Mouse (Mus musculus): ENCODE measurements at regions not wholly inside any gene's neighbourhood (a gene's known extent, or its start where the extent isn't known, plus 50 kb on each side); places are given as distances from the start of the nearest gene placed in this dataset.

DNA sequence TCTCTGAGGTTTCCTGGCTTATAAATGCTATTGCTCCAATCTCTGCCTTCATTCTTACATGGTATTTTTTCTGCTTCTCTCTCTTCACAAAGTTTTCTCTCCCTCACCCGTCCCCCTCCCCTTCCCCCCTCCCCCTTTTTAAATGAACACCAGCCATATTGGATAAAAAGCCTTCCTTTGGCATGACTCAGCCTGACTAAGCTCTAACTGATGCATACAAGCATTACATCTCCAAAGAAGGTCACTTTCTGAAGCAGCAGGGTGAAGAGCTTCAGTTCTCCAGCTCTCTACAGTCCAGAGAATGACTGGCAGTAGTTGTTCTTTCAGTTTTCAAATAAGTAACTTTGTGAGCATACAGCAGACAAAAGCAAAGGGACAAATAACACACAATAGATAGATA is 244.4 kb downstream of the Ttc32 start:
- H3K4me1 ChIP-seq (replicated peaks; ENCODE audit: control insufficient read depth, insufficient read depth, low read length) = no peaks in the 10 kb centered on the region
- no peaks in the 10 kb centered on the region for H3K36me3 ChIP-seq (ENCODE audit: control insufficient read depth, insufficient read depth)
- H3K4me3 ChIP-seq (replicated peaks; ENCODE audit: low read length) = no peak overlapping the region
- H3K27ac ChIP-seq (ENCODE audit: low read length) = no peak overlapping the region
- no peaks in the 10 kb centered on the region for H3K9me3 ChIP-seq (ENCODE audit: control insufficient read depth, low read length)
- WGBS = 63% methylated on average over 1 of the region's 1 CpGs
- no peak for ATAC-seq
- no peak overlapping the region for H3K4me2 ChIP-seq (ENCODE audit: low read length)
- H3K27me3 ChIP-seq (replicated peaks; ENCODE audit: control insufficient read depth, insufficient read depth, low read length) = no peaks in the 10 kb centered on the region
- H3K9ac ChIP-seq (replicated peaks; ENCODE audit: low read depth, low read length) = no peak overlapping the region

DNA sequence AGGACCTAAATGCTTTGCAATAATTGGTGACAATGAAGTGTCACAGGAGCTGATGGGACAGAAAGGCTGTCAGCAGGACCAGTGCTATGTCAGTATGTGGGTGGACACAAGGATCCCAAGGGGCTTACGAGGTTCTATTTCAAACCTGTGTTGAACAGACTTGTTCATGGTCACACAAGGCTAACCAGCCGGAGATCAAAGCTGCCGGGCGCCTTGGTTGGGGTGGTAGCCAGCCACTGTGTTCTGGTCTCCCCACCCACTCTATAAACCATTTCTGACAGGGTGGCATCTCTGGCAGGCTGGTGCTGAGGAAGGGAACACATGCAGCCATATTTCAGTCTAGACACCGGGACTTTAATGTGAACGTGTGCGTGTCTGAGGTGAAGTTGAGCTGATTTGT is 245.9 kb downstream of the Ttc32 start:
- H3K4me3 ChIP-seq (replicated peaks; ENCODE audit: low read length) = no peak overlapping the region
- no peak for ATAC-seq
- no peak overlapping the region for H3K27ac ChIP-seq (ENCODE audit: low read length)
- no peak overlapping the region for H3K9ac ChIP-seq (replicated peaks; ENCODE audit: low read depth, low read length)
- no peaks in the 10 kb centered on the region for H3K4me1 ChIP-seq (replicated peaks; ENCODE audit: control insufficient read depth, insufficient read depth, low read length)
- no peaks in the 10 kb centered on the region for H3K9me3 ChIP-seq (ENCODE audit: control insufficient read depth, low read length)
- no peak overlapping the region for H3K4me2 ChIP-seq (ENCODE audit: low read length)
- no peaks in the 10 kb centered on the region for H3K27me3 ChIP-seq (replicated peaks; ENCODE audit: control insufficient read depth, insufficient read depth, low read length)
- no peaks in the 10 kb centered on the region for H3K36me3 ChIP-seq (ENCODE audit: control insufficient read depth, insufficient read depth)
- WGBS = 91% methylated on average over 7 of the region's 7 CpGs

DNA sequence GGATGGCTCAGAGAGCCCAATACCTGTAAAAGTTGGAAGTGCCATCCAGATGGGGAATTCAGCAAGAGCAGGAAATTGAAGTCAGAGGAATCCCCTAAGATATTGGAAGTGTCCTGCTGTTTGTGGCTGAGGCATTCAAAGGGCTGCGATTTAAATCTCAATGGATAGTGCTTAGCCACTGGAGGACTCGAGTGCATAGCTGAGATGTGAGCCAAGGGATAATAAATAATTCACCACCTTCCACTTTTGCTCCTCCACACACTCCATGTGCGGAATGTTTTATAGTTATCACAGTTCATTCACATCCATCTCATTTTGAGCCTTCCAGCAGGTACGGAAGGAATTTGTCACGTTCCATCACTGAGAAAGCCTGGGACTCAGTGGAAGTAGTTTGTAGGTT is 248.9 kb downstream of the Ttc32 start:
- no peak overlapping the region for H3K4me2 ChIP-seq (ENCODE audit: low read length)
- no peaks in the 10 kb centered on the region for H3K36me3 ChIP-seq (ENCODE audit: control insufficient read depth, insufficient read depth)
- H3K4me1 ChIP-seq (replicated peaks; ENCODE audit: control insufficient read depth, insufficient read depth, low read length) = no peaks in the 10 kb centered on the region
- no peak for ATAC-seq
- H3K9ac ChIP-seq (replicated peaks; ENCODE audit: low read depth, low read length) = no peak overlapping the region
- no peak overlapping the region for H3K27ac ChIP-seq (ENCODE audit: low read length)
- 22% methylated on average over 5 of the region's 5 CpGs for WGBS
- no peaks in the 10 kb centered on the region for H3K27me3 ChIP-seq (replicated peaks; ENCODE audit: control insufficient read depth, insufficient read depth, low read length)
- no peak overlapping the region for H3K4me3 ChIP-seq (replicated peaks; ENCODE audit: low read length)
- H3K9me3 ChIP-seq (ENCODE audit: control insufficient read depth, low read length) = no peaks in the 10 kb centered on the region

DNA sequence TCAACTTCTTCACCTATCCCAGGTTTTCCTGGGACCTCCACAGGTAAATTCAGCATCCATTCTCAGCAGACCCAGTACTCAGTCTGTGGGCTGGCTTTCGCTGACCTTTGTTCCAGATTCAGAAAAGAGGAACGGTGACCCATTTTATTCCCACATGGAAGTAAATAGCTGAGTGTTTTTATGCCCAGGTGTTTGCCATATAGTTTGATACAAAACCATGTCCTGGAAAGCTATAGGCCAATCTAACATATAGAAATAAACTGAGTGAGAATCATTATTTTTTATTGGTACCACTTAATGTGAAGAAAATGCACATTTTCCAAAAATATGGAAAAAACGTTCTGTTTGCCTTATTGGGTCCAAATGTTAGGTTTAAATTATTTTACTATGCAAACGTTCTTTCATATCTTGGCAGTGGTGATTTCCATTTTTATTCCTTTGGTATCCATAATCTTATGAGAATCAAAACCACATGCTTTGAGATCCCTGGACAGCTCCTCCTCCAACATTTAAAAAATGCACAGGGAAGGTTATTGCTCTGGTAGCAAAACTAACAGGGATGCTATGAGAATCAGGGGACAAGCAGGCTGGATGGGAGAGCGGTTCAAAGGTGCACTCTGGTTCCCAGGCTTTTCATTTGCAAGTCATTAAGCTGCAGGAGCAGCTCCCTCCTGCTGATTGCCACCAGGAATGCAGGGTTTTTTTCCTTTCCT is 250.3 kb downstream of the Ttc32 start:
- WGBS = 46% methylated on average over 5 of the region's 5 CpGs
- H3K4me1 ChIP-seq (replicated peaks; ENCODE audit: control insufficient read depth, insufficient read depth, low read length) = no peaks in the 10 kb centered on the region
- H3K27me3 ChIP-seq (replicated peaks; ENCODE audit: control insufficient read depth, insufficient read depth, low read length) = no peaks in the 10 kb centered on the region
- no peak for ATAC-seq
- H3K4me2 ChIP-seq (ENCODE audit: low read length) = no peak overlapping the region
- H3K36me3 ChIP-seq (ENCODE audit: control insufficient read depth, insufficient read depth) = no peaks in the 10 kb centered on the region
- H3K9ac ChIP-seq (replicated peaks; ENCODE audit: low read depth, low read length) = no peak overlapping the region
- no peak overlapping the region for H3K27ac ChIP-seq (ENCODE audit: low read length)
- no peaks in the 10 kb centered on the region for H3K9me3 ChIP-seq (ENCODE audit: control insufficient read depth, low read length)
- H3K4me3 ChIP-seq (replicated peaks; ENCODE audit: low read length) = no peak overlapping the region

DNA sequence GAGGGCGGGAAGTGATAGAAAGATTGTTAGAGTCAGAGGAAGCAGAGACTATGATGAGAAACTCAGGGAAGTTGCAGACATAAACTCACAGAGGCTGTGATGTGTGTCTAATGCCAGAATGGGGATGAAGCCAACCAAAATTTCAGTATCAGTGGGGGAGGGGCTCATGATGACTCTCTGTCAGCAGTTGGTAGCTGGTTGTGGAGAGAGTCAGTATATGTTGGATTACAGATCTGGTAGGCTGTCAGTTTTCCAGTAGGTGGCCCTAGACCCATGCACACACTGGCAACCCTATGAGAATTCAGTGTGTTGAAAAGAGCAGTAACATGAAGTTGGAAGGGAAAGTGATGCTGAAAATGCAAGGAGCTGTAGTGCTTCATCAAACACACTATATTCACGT is 257.5 kb downstream of the Ttc32 start:
- H3K27ac ChIP-seq (ENCODE audit: low read length) = no peak overlapping the region
- H3K4me1 ChIP-seq (replicated peaks; ENCODE audit: control insufficient read depth, insufficient read depth, low read length) = no peaks in the 10 kb centered on the region
- no peaks in the 10 kb centered on the region for H3K36me3 ChIP-seq (ENCODE audit: control insufficient read depth, insufficient read depth)
- H3K4me2 ChIP-seq (ENCODE audit: low read length) = no peak overlapping the region
- WGBS = 83% methylated on average over 2 of the region's 2 CpGs
- no peaks in the 10 kb centered on the region for H3K27me3 ChIP-seq (replicated peaks; ENCODE audit: control insufficient read depth, insufficient read depth, low read length)
- no peaks in the 10 kb centered on the region for H3K9me3 ChIP-seq (ENCODE audit: control insufficient read depth, low read length)
- no peak overlapping the region for H3K4me3 ChIP-seq (replicated peaks; ENCODE audit: low read length)
- H3K9ac ChIP-seq (replicated peaks; ENCODE audit: low read depth, low read length) = no peak overlapping the region
- ATAC-seq = no peak

DNA sequence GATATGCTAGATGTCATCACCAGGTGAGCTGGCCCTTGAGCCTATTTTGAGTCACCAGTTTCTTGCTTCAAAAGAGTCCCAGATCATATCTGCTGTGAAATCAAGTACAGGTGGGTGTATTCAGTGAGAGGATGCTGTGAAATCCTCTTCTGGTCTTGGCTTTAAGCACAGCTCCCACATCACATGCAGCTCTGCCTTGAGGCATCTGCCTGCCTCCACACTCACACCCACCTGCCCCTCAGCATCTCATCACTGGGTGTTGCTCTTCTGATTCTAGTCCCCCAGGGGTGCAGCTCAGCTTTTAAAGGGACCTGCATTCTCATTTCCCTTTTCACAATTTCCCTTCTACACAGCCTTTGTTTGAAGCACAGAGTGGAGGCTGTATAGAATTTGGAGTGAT is 262.9 kb downstream of the Ttc32 start:
- H3K4me2 ChIP-seq (ENCODE audit: low read length) = no peak overlapping the region

DNA sequence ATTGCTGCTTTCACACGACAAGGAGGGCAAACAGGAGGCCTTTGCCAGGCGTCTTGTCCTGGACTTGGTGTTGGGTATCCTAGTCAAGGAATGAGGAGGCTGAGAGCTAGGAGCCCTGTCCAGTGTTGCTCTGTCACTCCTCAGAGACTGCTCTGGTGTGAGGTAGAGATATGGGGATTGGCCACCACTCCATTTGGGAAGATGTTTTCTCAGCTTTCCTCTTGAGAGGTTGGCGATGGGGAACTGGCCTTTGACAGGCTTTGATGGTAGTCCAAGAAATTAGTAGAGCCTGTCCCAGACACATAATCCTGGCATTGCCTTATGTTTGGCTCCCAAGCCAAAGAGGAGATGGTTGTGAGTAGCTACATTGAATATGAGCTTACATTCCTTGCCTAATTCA is 265.4 kb downstream of the Ttc32 start:
- Histone ChIP-seq H3K9me3 (ENCODE audit: control insufficient read depth, low read length) (no peaks in the 10 kb centered on the region), H3K27ac (ENCODE audit: low read length) (no peak overlapping the region), H3K4me1 (replicated peaks; ENCODE audit: control insufficient read depth, insufficient read depth, low read length) (no peaks in the 10 kb centered on the region), H3K27me3 (replicated peaks; ENCODE audit: control insufficient read depth, insufficient read depth, low read length) (no peaks in the 10 kb centered on the region), H3K9ac (replicated peaks; ENCODE audit: low read depth, low read length) (no peak overlapping the region), H3K4me2 (ENCODE audit: low read length) (no peak overlapping the region), H3K4me3 (replicated peaks; ENCODE audit: low read length) (no peak overlapping the region), H3K36me3 (ENCODE audit: control insufficient read depth, insufficient read depth) (no peaks in the 10 kb centered on the region)
- 85% methylated on average over 3 of the region's 3 CpGs for WGBS
- no peak for ATAC-seq

More for the DNA sequence above, 262.9 kb downstream of the Ttc32 start:
- Histone ChIP-seq H3K4me1 (replicated peaks; ENCODE audit: control insufficient read depth, insufficient read depth, low read length) (no peaks in the 10 kb centered on the region), H3K27me3 (replicated peaks; ENCODE audit: control insufficient read depth, insufficient read depth, low read length) (no peaks in the 10 kb centered on the region), H3K4me3 (replicated peaks; ENCODE audit: low read length) (no peak overlapping the region), H3K36me3 (ENCODE audit: control insufficient read depth, insufficient read depth) (no peaks in the 10 kb centered on the region), H3K9me3 (ENCODE audit: control insufficient read depth, low read length) (no peaks in the 10 kb centered on the region), H3K27ac (ENCODE audit: low read length) (no peak overlapping the region), H3K9ac (replicated peaks; ENCODE audit: low read depth, low read length) (no peak overlapping the region)
- no peak for ATAC-seq

GRCm38 (mm10) chr12:9298848-9299655 is 269.3 kb downstream of the Ttc32 start:
- no peaks in the 10 kb centered on the region for H3K36me3 ChIP-seq (ENCODE audit: control insufficient read depth, insufficient read depth)
- 84% methylated on average over 5 of the region's 5 CpGs for WGBS

GRCm38 (mm10) chr12:9304146-9304545 is 265.8 kb upstream of the Osr1 start:
- no peaks in the 10 kb centered on the region for H3K4me1 ChIP-seq (replicated peaks; ENCODE audit: control insufficient read depth, insufficient read depth, low read length)
- H3K27me3 ChIP-seq (replicated peaks; ENCODE audit: control insufficient read depth, insufficient read depth, low read length) = no peaks in the 10 kb centered on the region
- no peak overlapping the region for H3K4me2 ChIP-seq (ENCODE audit: low read length)
- no peak overlapping the region for H3K27ac ChIP-seq (ENCODE audit: low read length)
- no peaks in the 10 kb centered on the region for H3K9me3 ChIP-seq (ENCODE audit: control insufficient read depth, low read length)
- H3K36me3 ChIP-seq (ENCODE audit: control insufficient read depth, insufficient read depth) = no peaks in the 10 kb centered on the region
- ATAC-seq = no peak
- 91% methylated on average over 2 of the region's 2 CpGs for WGBS
- no peak overlapping the region for H3K9ac ChIP-seq (replicated peaks; ENCODE audit: low read depth, low read length)
- no peak overlapping the region for H3K4me3 ChIP-seq (replicated peaks; ENCODE audit: low read length)

More at GRCm38 (mm10) chr12:9298848-9299655, 269.3 kb downstream of the Ttc32 start:
- Histone ChIP-seq H3K27me3 (replicated peaks; ENCODE audit: control insufficient read depth, insufficient read depth, low read length) (no peaks in the 10 kb centered on the region), H3K4me2 (ENCODE audit: low read length) (no peak overlapping the region), H3K9ac (replicated peaks; ENCODE audit: low read depth, low read length) (no peak overlapping the region), H3K9me3 (ENCODE audit: control insufficient read depth, low read length) (no peaks in the 10 kb centered on the region), H3K27ac (ENCODE audit: low read length) (no peak overlapping the region), H3K4me3 (replicated peaks; ENCODE audit: low read length) (no peak overlapping the region), H3K4me1 (replicated peaks; ENCODE audit: control insufficient read depth, insufficient read depth, low read length) (no peaks in the 10 kb centered on the region)
- ATAC-seq = no peak
